ENCODE assay signal across 11 mouse cellular contexts in genomic region chr17:22876316-22876715, GRCm38 (mm10). TPM values are rescaled to one million over a fixed set of nuclear protein-coding genes. Genes with fewer than 3 reads are reported as not detected.
DNase-seq lines count a peak whose midpoint lies in the region; ATAC-seq lines count a peak whose summit lies in the region.
"Had no signal": no experiment of that assay in that cellular context is flagged by ENCODE, and none has a peak within 500 bp of the region (broad histone marks: within the 10 kb centered on the region; RNA-seq: fewer than 3 reads in every experiment).

No protein-coding gene starts in this region.

- H3K27me3 ChIP-seq in embryonic facial prominence, embryonic 11.5 days (ENCODE audit: control insufficient read depth, insufficient read depth, low read length), result no peaks in the 10 kb centered on the region
- H3K27me3 ChIP-seq in embryonic facial prominence, embryonic 10.5 days (replicated peaks; ENCODE audit: low read depth, poor library complexity, severe bottlenecking), result no peaks in the 10 kb centered on the region
- no peaks in the 10 kb centered on the region for H3K27me3 ChIP-seq in midbrain, embryonic 12.5 days
- H3K27me3 ChIP-seq in midbrain, embryonic 10.5 days (ENCODE audit: low read depth, poor library complexity, severe bottlenecking), result no peaks in the 10 kb centered on the region
- H3K27me3 ChIP-seq: limb, embryonic 13.5 days had no signal

- no peaks in the 10 kb centered on the region; the same call in 1 of the 2 replicates for H3K9me3 ChIP-seq in embryonic facial prominence, embryonic 11.5 days (replicated peaks; ENCODE audit: control insufficient read depth, low read length)
- H3K9me3 ChIP-seq in embryonic facial prominence, embryonic 10.5 days, result peaks cover 9% of the 10 kb centered on the region
- peaks cover 6% of the 10 kb centered on the region; the same call in 1 of the 2 replicates for H3K9me3 ChIP-seq in midbrain, embryonic 12.5 days
- peaks cover 12% of the 10 kb centered on the region for H3K9me3 ChIP-seq in midbrain, embryonic 10.5 days (replicated peaks)

- no peaks in the 10 kb centered on the region for H3K4me1 ChIP-seq in embryonic facial prominence, embryonic 11.5 days (ENCODE audit: control insufficient read depth, insufficient read depth, low read length)
- no peaks in the 10 kb centered on the region for H3K4me1 ChIP-seq in embryonic facial prominence, embryonic 10.5 days
- no peaks in the 10 kb centered on the region for H3K4me1 ChIP-seq in midbrain, embryonic 12.5 days
- no peaks in the 10 kb centered on the region for H3K4me1 ChIP-seq in midbrain, embryonic 10.5 days
- H3K4me1 ChIP-seq: limb, embryonic 13.5 days had no signal

- H3K4me2 ChIP-seq in embryonic facial prominence, embryonic 11.5 days (ENCODE audit: low read depth, low read length), result no peak overlapping the region
- no peak overlapping the region for H3K4me2 ChIP-seq in midbrain, embryonic 12.5 days (replicated peaks)
- H3K4me2 ChIP-seq: limb, embryonic 13.5 days had no signal

- WGBS in embryonic facial prominence, embryonic 11.5 days, result 90% methylated on average over 14 of the region's 20 CpGs
- 86% methylated on average over 20 of the region's 20 CpGs for WGBS in embryonic facial prominence, embryonic 10.5 days
- WGBS in midbrain, embryonic 12.5 days, result 84% methylated on average over 20 of the region's 20 CpGs
- WGBS in midbrain, embryonic 10.5 days, result 86% methylated on average over 20 of the region's 20 CpGs

- H3K4me3 ChIP-seq in embryonic facial prominence, embryonic 11.5 days (ENCODE audit: low read depth, low read length), result no peak overlapping the region
- H3K4me3 ChIP-seq in embryonic facial prominence, embryonic 10.5 days, result no peak overlapping the region
- H3K4me3 ChIP-seq in midbrain, embryonic 12.5 days, result no peak overlapping the region
- no peak overlapping the region for H3K4me3 ChIP-seq in midbrain, embryonic 10.5 days
- H3K4me3 ChIP-seq: limb, embryonic 13.5 days had no signal

- no peak overlapping the region for H3K9ac ChIP-seq in embryonic facial prominence, embryonic 11.5 days (replicated peaks; ENCODE audit: low read length)
- no peak overlapping the region for H3K9ac ChIP-seq in midbrain, embryonic 12.5 days (replicated peaks)
- H3K9ac ChIP-seq: forebrain, postnatal 0 days; limb, embryonic 13.5 days had no signal

- H3K36me3 ChIP-seq in embryonic facial prominence, embryonic 11.5 days (replicated peaks; ENCODE audit: control insufficient read depth, insufficient read depth, low read depth, low read length), result no peaks in the 10 kb centered on the region
- no peaks in the 10 kb centered on the region for H3K36me3 ChIP-seq in embryonic facial prominence, embryonic 10.5 days (replicated peaks)
- no peaks in the 10 kb centered on the region for H3K36me3 ChIP-seq in midbrain, embryonic 12.5 days
- H3K36me3 ChIP-seq in midbrain, embryonic 10.5 days, result no peaks in the 10 kb centered on the region
- H3K36me3 ChIP-seq: limb, embryonic 13.5 days had no signal

- peak; percentile 9 for DNase-seq in embryonic facial prominence, embryonic 11.5 days (ENCODE audit: low spot score)
- no peak for DNase-seq in embryonic facial prominence, embryonic 10.5 days (ENCODE audit: low spot score)
- no peak for DNase-seq in midbrain, embryonic 10.5 days (ENCODE audit: low spot score)
- DNase-seq in forelimb bud, embryonic 11.5 days (ENCODE audit: low read depth, low spot score), result peak; percentile 89
- peak; percentile 68 for DNase-seq in skeletal muscle tissue, adult 2 months (ENCODE audit: low read depth, low spot score)
- no peak for DNase-seq in thymus, postnatal 0 days (ENCODE audit: low spot score)
- DNase-seq in adrenal gland, postnatal 4 days (ENCODE audit: low spot score in 2 of 2), result no peak
- DNase-seq: forebrain, postnatal 0 days; thymus, adult 2 months had no signal

- no peak overlapping the region for H3K27ac ChIP-seq in embryonic facial prominence, embryonic 11.5 days (replicated peaks; ENCODE audit: low read depth, low read length)
- no peak overlapping the region for H3K27ac ChIP-seq in embryonic facial prominence, embryonic 10.5 days (replicated peaks)
- H3K27ac ChIP-seq in midbrain, embryonic 12.5 days (replicated peaks), result no peak overlapping the region
- H3K27ac ChIP-seq in midbrain, embryonic 10.5 days (replicated peaks), result no peak overlapping the region
- H3K27ac ChIP-seq: limb, embryonic 13.5 days had no signal

- no peak for ATAC-seq in embryonic facial prominence, embryonic 11.5 days (replicated peaks; ENCODE audit: insufficient number of reproducible peaks, low FRiP score, low TSS enrichment, low read depth)
- 0 out of 2 replicates have a peak, but pooled peaks have one; percentile 44 for ATAC-seq in midbrain, embryonic 12.5 days (ENCODE audit: low FRiP score, low read depth)
- ATAC-seq: forebrain, postnatal 0 days had no signal

RNA-seq across cellular contexts. Expression of gene Zfp945, which starts 9.4 kb away (rescaled TPM):
- polyA plus RNA-seq in embryonic facial prominence, embryonic 11.5 days (2014; fragmentation: Nextera tagmentation; extraction: Ambion mirVana), result 24.0 and 24.7 TPM in 2 replicates
- 15.2 and 18.1 TPM in 2 replicates for polyA plus RNA-seq in embryonic facial prominence, embryonic 10.5 days (2016; fragmentation: Nextera tagmentation; extraction: Ambion mirVana)
- polyA plus RNA-seq in midbrain, embryonic 12.5 days (2016; fragmentation: Nextera tagmentation; extraction: Ambion mirVana), result 27.9 and 29.1 TPM in 2 replicates
- 17.1 and 20.7 TPM in 2 replicates for polyA plus RNA-seq in midbrain, embryonic 10.5 days (2016; fragmentation: Nextera tagmentation; extraction: Ambion mirVana)
- 12.9 and 16.6 TPM in 2 replicates for polyA plus RNA-seq in thymus, postnatal 0 days (2015; fragmentation: Nextera tagmentation; extraction: Ambion mirVana)
- total RNA-seq in adrenal gland, postnatal 4 days (2021), result 10 to 100 TPM; 33.8 to 35.5 TPM

Comparison
In these comparisons a context has a peak if more than half of its experiments do, and no peak if none do; other contexts are left out.
1. DNase-seq: peak in embryonic facial prominence, embryonic 11.5 days (single experiment), forelimb bud, embryonic 11.5 days (single experiment) and skeletal muscle tissue, adult 2 months (single experiment); none in embryonic facial prominence, embryonic 10.5 days (single experiment), midbrain, embryonic 10.5 days (single experiment), thymus, postnatal 0 days (single experiment) and adrenal gland, postnatal 4 days (0 of 2).